Mouse (Mus musculus) hindbrain, embryonic 15.5 days (tissue): ENCODE measurements around the gene Coro6. TPM values are rescaled to one million over a fixed set of nuclear protein-coding genes. Genes with fewer than 3 reads are reported as not detected.

Source experiments
- ATAC-seq: fragments of 200-750 bp; cut with Nextera tagmentation; 2 replicates; pipeline ENCODE4 v1.8.0; 2017; ENCODE audit warnings: low read depth, moderate number of reproducible peaks, moderate TSS enrichment; ENCODE audit not compliant: low FRiP score
- H3K27ac ChIP-seq: fragments of 300-500 bp; sonication (generic); replicated peaks from 2 replicates; pipeline ENCODE4 v1.5.1; 2015; ENCODE audit warnings: mild to moderate bottlenecking, inconsistent platforms
- H3K27me3 ChIP-seq: fragments of 300-500 bp; sonication (generic); 2 replicates; pipeline ENCODE4 v1.6.1; 2015; ENCODE audit warnings: control low read depth, inconsistent platforms
- H3K36me3 ChIP-seq: fragments of 300-500 bp; sonication (generic); 2 replicates; pipeline ENCODE4 v1.6.1; 2015; ENCODE audit warnings: control low read depth, inconsistent platforms
- H3K4me1 ChIP-seq: fragments of 300-500 bp; sonication (generic); replicated peaks from 2 replicates; pipeline ENCODE4 v1.6.1; 2015; ENCODE audit warnings: control low read depth, inconsistent platforms
- H3K4me2 ChIP-seq: fragments of 300-500 bp; sonication (generic); 2 replicates; pipeline ENCODE4 v1.6.1; 2015; ENCODE audit warnings: moderate library complexity, mild to moderate bottlenecking, inconsistent platforms
- H3K4me3 ChIP-seq: fragments of 300-500 bp; sonication (generic); 2 replicates; pipeline ENCODE4 v1.5.1; 2015; ENCODE audit warnings: mild to moderate bottlenecking, inconsistent platforms
- H3K9ac ChIP-seq: fragments of 300-500 bp; sonication (generic); 2 replicates; pipeline ENCODE4 v1.6.1; 2015; ENCODE audit warnings: inconsistent platforms
- H3K9me3 ChIP-seq: fragments of 300-500 bp; sonication (generic); 2 replicates; pipeline ENCODE4 v1.6.1; 2016; ENCODE audit warnings: control low read depth, inconsistent platforms
- WGBS: fragments of 180-500 bp; shearing (Covaris S2); methylation state at CpG from one replicate; pipeline ENCODE4 v1.1.7; 2015; 5-methylcytosine and 5-hydroxymethylcytosine counted together
- polyA plus RNA-seq: library from polyadenylated mRNA; unstranded; fragments of >200 nt; fragmentation: Nextera tagmentation; extraction: Ambion mirVana; gene quantifications from 2 replicates; pipeline ENCODE4 v1.2.1, GENCODE M21; 2015

The Coro6 gene
- polyA plus RNA-seq, 1 experiment from 2014 or later, result 0.99 TPM

- Histone ChIP-seq H3K4me3 (no peak overlapping the region), H3K4me1 (peaks cover 17% of the 10 kb centered on the region), H3K9ac (no peak overlapping the region), H3K27ac (no peak overlapping the region), H3K9me3 (no peaks in the 10 kb centered on the region), H3K36me3 (peaks cover 20% of the 10 kb centered on the region), H3K27me3 (peaks cover 36% of the 10 kb centered on the region), H3K4me2 (no peak overlapping the region)
- ATAC-seq, result no peak
- 4% methylated on average over 25 of the region's 25 CpGs for WGBS
Observed at GRCm38 (mm10) chr11:77467157-77467556, 4.9 kb downstream of the Coro6 start.

GRCm38 (mm10) chr11:77467784-77468183 is 5.6 kb downstream of the Coro6 start:
- H3K9me3 ChIP-seq, result no peaks in the 10 kb centered on the region
- H3K27me3 ChIP-seq, result peaks cover 32% of the 10 kb centered on the region
- H3K9ac ChIP-seq, result no peak overlapping the region
- peaks cover 26% of the 10 kb centered on the region for H3K36me3 ChIP-seq
- no peak overlapping the region for H3K4me3 ChIP-seq
- H3K27ac ChIP-seq, result no peak overlapping the region
- 13% methylated on average over 20 of the region's 20 CpGs for WGBS
- H3K4me2 ChIP-seq, result peak overlapping the region; percentile 33; the same call in 1 of the 2 replicates
- peaks cover 11% of the 10 kb centered on the region for H3K4me1 ChIP-seq
- ATAC-seq, result no peak

- peaks cover 8% of the 10 kb centered on the region for H3K4me1 ChIP-seq
- ATAC-seq, result no peak
- H3K27me3 ChIP-seq, result peaks cover 26% of the 10 kb centered on the region
- H3K27ac ChIP-seq, result no peak overlapping the region
- H3K36me3 ChIP-seq, result peaks cover 32% of the 10 kb centered on the region
- no peaks in the 10 kb centered on the region for H3K9me3 ChIP-seq
- H3K4me3 ChIP-seq, result no peak overlapping the region
- WGBS, result 80% methylated on average over 9 of the region's 9 CpGs
- no peak overlapping the region for H3K9ac ChIP-seq
- H3K4me2 ChIP-seq, result no peak overlapping the region
Observed at GRCm38 (mm10) chr11:77468397-77468796, 6.2 kb downstream of the Coro6 start.

- H3K27ac ChIP-seq, result no peak overlapping the region
- H3K9me3 ChIP-seq, result no peaks in the 10 kb centered on the region
- peaks cover 13% of the 10 kb centered on the region for H3K27me3 ChIP-seq
- H3K4me1 ChIP-seq, result peaks cover 8% of the 10 kb centered on the region
- ATAC-seq, result no peak
- H3K9ac ChIP-seq, result no peak overlapping the region
- H3K36me3 ChIP-seq, result peaks cover 47% of the 10 kb centered on the region
- no peak overlapping the region for H3K4me2 ChIP-seq
- 70% methylated on average over 29 of the region's 29 CpGs for WGBS
- H3K4me3 ChIP-seq, result no peak overlapping the region
Observed at GRCm38 (mm10) chr11:77471407-77471806, 9.2 kb downstream of the Coro6 start.

- H3K9me3 ChIP-seq, result no peaks in the 10 kb centered on the region
- H3K4me1 ChIP-seq, result peaks cover 3% of the 10 kb centered on the region
- no peak overlapping the region for H3K4me2 ChIP-seq
- no peak for ATAC-seq
- 91% methylated on average over 16 of the region's 16 CpGs for WGBS
- H3K27me3 ChIP-seq, result 0 out of 2 replicates have a peak, but pooled peaks cover under 1% of the 10 kb centered on the region
- H3K4me3 ChIP-seq, result no peak overlapping the region
- peaks cover 47% of the 10 kb centered on the region for H3K36me3 ChIP-seq
- H3K27ac ChIP-seq, result no peak overlapping the region
- H3K9ac ChIP-seq, result no peak overlapping the region
Observed at GRCm38 (mm10) chr11:77472775-77473174, 10.6 kb downstream of the Coro6 start.

- peaks cover 36% of the 10 kb centered on the region for H3K36me3 ChIP-seq
- H3K4me1 ChIP-seq, result no peaks in the 10 kb centered on the region
- H3K4me2 ChIP-seq, result no peak overlapping the region
- ATAC-seq, result no peak
- H3K27ac ChIP-seq, result no peak overlapping the region
- no peak overlapping the region for H3K4me3 ChIP-seq
- H3K27me3 ChIP-seq, result no peaks in the 10 kb centered on the region
- no peaks in the 10 kb centered on the region for H3K9me3 ChIP-seq
- H3K9ac ChIP-seq, result no peak overlapping the region
- WGBS, result 86% methylated on average over 14 of the region's 14 CpGs
Observed at GRCm38 (mm10) chr11:77476216-77476615, 14.0 kb downstream of the Coro6 start.

GRCm38 (mm10) chr11:77476895-77477294 is 14.7 kb downstream of the Coro6 start:
- Histone ChIP-seq H3K27ac (no peak overlapping the region), H3K4me3 (no peak overlapping the region), H3K9me3 (no peaks in the 10 kb centered on the region), H3K36me3 (peaks cover 30% of the 10 kb centered on the region), H3K4me1 (peaks cover under 1% of the 10 kb centered on the region; the same call in 1 of the 2 replicates), H3K27me3 (no peaks in the 10 kb centered on the region), H3K4me2 (no peak overlapping the region), H3K9ac (no peak overlapping the region)
- WGBS, result 94% methylated on average over 6 of the region's 6 CpGs
- no peak for ATAC-seq

- peaks cover 48% of the 10 kb centered on the region for H3K4me1 ChIP-seq
- no peak for ATAC-seq
- H3K4me3 ChIP-seq, result no peak overlapping the region
- no peaks in the 10 kb centered on the region for H3K9me3 ChIP-seq
- no peaks in the 10 kb centered on the region for H3K27me3 ChIP-seq
- no peak overlapping the region for H3K4me2 ChIP-seq
- no peak overlapping the region for H3K9ac ChIP-seq
- 69% methylated on average over 3 of the region's 3 CpGs for WGBS
- H3K27ac ChIP-seq, result no peak overlapping the region
- H3K36me3 ChIP-seq, result no peaks in the 10 kb centered on the region
Observed at GRCm38 (mm10) chr11:77483043-77483442, 20.8 kb downstream of the Coro6 start.

- Histone ChIP-seq H3K27ac (no peak overlapping the region), H3K4me1 (peaks cover 55% of the 10 kb centered on the region), H3K9me3 (no peaks in the 10 kb centered on the region), H3K36me3 (no peaks in the 10 kb centered on the region), H3K4me2 (no peak overlapping the region), H3K4me3 (no peak overlapping the region), H3K27me3 (no peaks in the 10 kb centered on the region), H3K9ac (no peak overlapping the region)
- ATAC-seq, result no peak
- WGBS, result 68% methylated on average over 11 of the region's 11 CpGs
Observed at GRCm38 (mm10) chr11:77483510-77484255, 21.5 kb downstream of the Coro6 start.

- Histone ChIP-seq H3K36me3 (no peaks in the 10 kb centered on the region), H3K4me2 (peak overlapping the region; percentile 21), H3K4me1 (peaks cover 61% of the 10 kb centered on the region), H3K9me3 (no peaks in the 10 kb centered on the region), H3K27me3 (no peaks in the 10 kb centered on the region), H3K27ac (no peak overlapping the region), H3K4me3 (no peak overlapping the region), H3K9ac (no peak overlapping the region)
- WGBS, result 34% methylated on average over 6 of the region's 6 CpGs
- no peak for ATAC-seq
Observed at GRCm38 (mm10) chr11:77485229-77485628, 23.0 kb downstream of the Coro6 start.

GRCm38 (mm10) chr11:77486798-77487197 is 24.6 kb downstream of the Coro6 start:
- Histone ChIP-seq H3K27me3 (no peaks in the 10 kb centered on the region), H3K4me2 (peak overlapping the region; percentile 95), H3K27ac (peak overlapping the region; percentile 61), H3K9me3 (no peaks in the 10 kb centered on the region), H3K4me3 (peak overlapping the region; percentile 90), H3K36me3 (no peaks in the 10 kb centered on the region), H3K4me1 (peaks cover 77% of the 10 kb centered on the region), H3K9ac (peak overlapping the region; percentile 25; the same call in 1 of the 2 replicates)
- ATAC-seq, result no peak
- 27% methylated on average over 5 of the region's 5 CpGs for WGBS

- Histone ChIP-seq H3K27me3 (no peaks in the 10 kb centered on the region), H3K9ac (peak overlapping the region; percentile 97), H3K4me1 (peaks cover 74% of the 10 kb centered on the region), H3K36me3 (no peaks in the 10 kb centered on the region), H3K4me3 (peak overlapping the region; percentile 90), H3K4me2 (peak overlapping the region; percentile 95), H3K9me3 (no peaks in the 10 kb centered on the region), H3K27ac (peak overlapping the region; percentile 91)
- no peak for ATAC-seq
- WGBS, result 2% methylated on average over 50 of the region's 55 CpGs
Observed at GRCm38 (mm10) chr11:77488771-77489581, 26.8 kb downstream of the Coro6 start.
